Mouse (Mus musculus): ENCODE results near the gene Lrrc43. TPM values are rescaled to one million over a fixed set of nuclear protein-coding genes. Genes with fewer than 3 reads are reported as not detected.

Lrrc43 gene
- polyA plus RNA-seq, 1 experiment, result not detected

DNA sequence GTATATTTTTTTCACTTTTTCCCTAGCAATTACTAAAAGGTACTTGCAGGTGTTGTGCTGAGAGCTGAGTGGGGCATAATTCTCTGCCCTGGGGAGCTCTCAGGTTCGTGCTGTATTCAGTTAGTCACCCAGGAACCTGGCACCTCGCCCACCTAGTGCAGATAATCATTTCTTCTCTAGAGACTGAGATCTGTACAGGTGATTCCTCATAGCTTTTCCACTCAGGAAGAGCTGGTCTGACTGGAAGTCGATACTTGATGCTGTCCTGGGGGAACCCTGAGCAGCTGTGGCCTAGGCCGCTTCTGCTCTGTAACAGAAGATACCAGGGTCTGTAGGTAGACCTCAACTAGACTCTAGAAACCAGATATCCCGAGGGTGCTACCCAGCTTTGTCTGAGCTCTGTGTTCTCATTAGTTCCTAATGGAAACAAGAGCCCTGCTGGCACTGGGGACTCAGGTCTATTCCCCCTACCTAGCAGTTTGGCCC is 44.2 kb upstream of the Lrrc43 start:
- no peaks in the 10 kb centered on the region for H3K4me1 ChIP-seq (ENCODE audit: control insufficient read depth, insufficient read depth, low read length)
- no peak overlapping the region for H3K4me3 ChIP-seq (ENCODE audit: low read depth, low read length)
- TF ChIP-seq CTCF (IDR thresholded peaks at IDR 0.05; ENCODE audit: low read depth, low read length) (no peak), POLR2A (IDR thresholded peaks at IDR 0.05; ENCODE audit: insufficient read depth, low read length) (no peak), EP300 (IDR thresholded peaks at IDR 0.05; ENCODE audit: insufficient read depth, low read depth, low read length) (no peak)
- H3K36me3 ChIP-seq (ENCODE audit: control insufficient read depth, insufficient read depth, low read length, poor library complexity, severe bottlenecking), result no peaks in the 10 kb centered on the region
- no peaks in the 10 kb centered on the region for H3K27me3 ChIP-seq (ENCODE audit: control insufficient read depth, insufficient read depth, low read length, poor library complexity, severe bottlenecking)
- H3K9ac ChIP-seq (ENCODE audit: low read depth, poor library complexity, severe bottlenecking), result no peak overlapping the region
- no peak overlapping the region for H3K27ac ChIP-seq (ENCODE audit: insufficient read depth, low read length)
- no peaks in the 10 kb centered on the region for H3K9me3 ChIP-seq (replicated peaks; ENCODE audit: control insufficient read depth, insufficient read depth, low read length, poor library complexity, severe bottlenecking)

DNA sequence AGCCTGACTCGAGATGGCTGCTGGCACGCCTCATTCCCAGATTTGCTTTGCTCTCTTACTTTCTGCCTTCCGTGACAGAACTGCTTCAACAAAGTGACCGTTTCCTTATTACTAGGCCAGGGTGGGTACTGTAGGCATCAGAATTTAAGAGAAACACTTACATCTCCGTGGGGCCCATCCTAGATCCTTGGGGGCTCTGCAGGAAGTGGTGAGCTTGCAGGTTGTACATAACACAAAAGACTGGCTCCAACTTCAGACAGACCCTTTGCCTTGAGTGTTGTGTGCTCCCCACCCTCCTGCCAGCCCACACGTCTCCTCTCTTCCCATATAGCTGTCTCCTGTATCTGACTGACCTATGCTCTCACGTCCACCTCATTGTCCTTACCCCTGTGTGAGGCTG is 37.2 kb upstream of the Lrrc43 start:
- TF ChIP-seq EP300 (IDR thresholded peaks at IDR 0.05; ENCODE audit: insufficient read depth, low read depth, low read length), result no peak
- no peak for TF ChIP-seq POLR2A (IDR thresholded peaks at IDR 0.05; ENCODE audit: insufficient read depth, low read length)
- no peak for TF ChIP-seq CTCF (IDR thresholded peaks at IDR 0.05; ENCODE audit: low read depth, low read length)
- H3K9ac ChIP-seq (ENCODE audit: low read depth, poor library complexity, severe bottlenecking), result no peak overlapping the region
- H3K9me3 ChIP-seq (replicated peaks; ENCODE audit: control insufficient read depth, insufficient read depth, low read length, poor library complexity, severe bottlenecking), result no peaks in the 10 kb centered on the region
- H3K4me3 ChIP-seq (ENCODE audit: low read depth, low read length), result no peak overlapping the region
- no peaks in the 10 kb centered on the region for H3K27me3 ChIP-seq (ENCODE audit: control insufficient read depth, insufficient read depth, low read length, poor library complexity, severe bottlenecking)
- H3K36me3 ChIP-seq (ENCODE audit: control insufficient read depth, insufficient read depth, low read length, poor library complexity, severe bottlenecking), result no peaks in the 10 kb centered on the region; the same call in 1 of the 2 replicates
- no peak overlapping the region for H3K27ac ChIP-seq (ENCODE audit: insufficient read depth, low read length)
- H3K4me1 ChIP-seq (ENCODE audit: control insufficient read depth, insufficient read depth, low read length), result no peaks in the 10 kb centered on the region

DNA sequence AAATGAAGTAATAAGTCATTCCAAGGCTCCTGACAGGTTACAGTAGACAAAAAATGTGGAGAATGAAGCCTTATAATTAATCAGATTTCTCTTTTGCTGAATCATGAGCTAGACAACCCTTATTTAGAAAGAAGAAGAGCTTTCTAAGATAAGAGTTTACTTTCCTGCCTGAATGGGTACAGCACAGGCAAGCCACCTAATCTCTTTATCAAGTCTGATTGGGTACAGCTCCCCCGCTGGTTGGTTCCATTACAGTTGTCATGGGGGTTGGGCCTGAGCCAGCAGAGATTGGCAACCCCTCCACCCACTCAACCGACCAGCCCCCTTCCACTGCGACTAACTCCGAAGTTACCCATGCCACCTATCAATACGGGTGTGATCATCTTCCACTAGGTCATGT is 27.7 kb upstream of the Lrrc43 start:
- TF ChIP-seq CTCF (IDR thresholded peaks at IDR 0.05; ENCODE audit: low read depth, low read length) (no peak), POLR2A (IDR thresholded peaks at IDR 0.05; ENCODE audit: insufficient read depth, low read length) (no peak), EP300 (IDR thresholded peaks at IDR 0.05; ENCODE audit: insufficient read depth, low read depth, low read length) (no peak)
- no peaks in the 10 kb centered on the region for H3K4me1 ChIP-seq (ENCODE audit: control insufficient read depth, insufficient read depth, low read length)
- H3K9ac ChIP-seq (ENCODE audit: low read depth, poor library complexity, severe bottlenecking), result no peak overlapping the region
- H3K4me3 ChIP-seq (ENCODE audit: low read depth, low read length), result no peak overlapping the region
- H3K27ac ChIP-seq (ENCODE audit: insufficient read depth, low read length), result no peak overlapping the region
- no peaks in the 10 kb centered on the region for H3K36me3 ChIP-seq (ENCODE audit: control insufficient read depth, insufficient read depth, low read length, poor library complexity, severe bottlenecking)
- H3K27me3 ChIP-seq (ENCODE audit: control insufficient read depth, insufficient read depth, low read length, poor library complexity, severe bottlenecking), result no peaks in the 10 kb centered on the region
- no peaks in the 10 kb centered on the region for H3K9me3 ChIP-seq (replicated peaks; ENCODE audit: control insufficient read depth, insufficient read depth, low read length, poor library complexity, severe bottlenecking)

DNA sequence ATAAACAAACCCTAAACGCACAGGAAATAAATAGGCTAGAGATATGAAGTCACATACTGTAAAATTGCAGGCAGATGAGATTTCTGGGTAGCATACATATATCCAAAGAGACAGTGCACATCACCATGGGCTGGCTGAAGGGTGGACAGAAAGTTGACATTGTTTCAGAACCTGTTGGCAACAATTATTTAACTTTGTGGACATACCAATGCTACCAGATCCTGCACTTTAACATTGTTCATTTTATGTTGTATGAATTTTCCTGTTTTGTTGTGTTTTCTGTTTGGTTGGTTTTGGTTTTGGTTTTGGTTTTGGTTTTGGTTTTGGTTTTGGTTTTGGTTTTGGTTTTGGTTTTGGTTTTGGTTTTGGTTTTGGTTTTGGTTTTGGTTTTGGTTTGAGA is 24.5 kb upstream of the Lrrc43 start:
- no peak overlapping the region for H3K9ac ChIP-seq (ENCODE audit: low read depth, poor library complexity, severe bottlenecking)
- H3K4me3 ChIP-seq (ENCODE audit: low read depth, low read length), result no peak overlapping the region
- TF ChIP-seq POLR2A (IDR thresholded peaks at IDR 0.05; ENCODE audit: insufficient read depth, low read length) (no peak), EP300 (IDR thresholded peaks at IDR 0.05; ENCODE audit: insufficient read depth, low read depth, low read length) (no peak), CTCF (IDR thresholded peaks at IDR 0.05; ENCODE audit: low read depth, low read length) (no peak)
- no peaks in the 10 kb centered on the region; the same call in 1 of the 2 replicates for H3K27me3 ChIP-seq (ENCODE audit: control insufficient read depth, insufficient read depth, low read length, poor library complexity, severe bottlenecking)
- H3K9me3 ChIP-seq (replicated peaks; ENCODE audit: control insufficient read depth, insufficient read depth, low read length, poor library complexity, severe bottlenecking), result no peaks in the 10 kb centered on the region
- no peaks in the 10 kb centered on the region for H3K36me3 ChIP-seq (ENCODE audit: control insufficient read depth, insufficient read depth, low read length, poor library complexity, severe bottlenecking)
- H3K4me1 ChIP-seq (ENCODE audit: control insufficient read depth, insufficient read depth, low read length), result no peaks in the 10 kb centered on the region
- H3K27ac ChIP-seq (ENCODE audit: insufficient read depth, low read length), result no peak overlapping the region

DNA sequence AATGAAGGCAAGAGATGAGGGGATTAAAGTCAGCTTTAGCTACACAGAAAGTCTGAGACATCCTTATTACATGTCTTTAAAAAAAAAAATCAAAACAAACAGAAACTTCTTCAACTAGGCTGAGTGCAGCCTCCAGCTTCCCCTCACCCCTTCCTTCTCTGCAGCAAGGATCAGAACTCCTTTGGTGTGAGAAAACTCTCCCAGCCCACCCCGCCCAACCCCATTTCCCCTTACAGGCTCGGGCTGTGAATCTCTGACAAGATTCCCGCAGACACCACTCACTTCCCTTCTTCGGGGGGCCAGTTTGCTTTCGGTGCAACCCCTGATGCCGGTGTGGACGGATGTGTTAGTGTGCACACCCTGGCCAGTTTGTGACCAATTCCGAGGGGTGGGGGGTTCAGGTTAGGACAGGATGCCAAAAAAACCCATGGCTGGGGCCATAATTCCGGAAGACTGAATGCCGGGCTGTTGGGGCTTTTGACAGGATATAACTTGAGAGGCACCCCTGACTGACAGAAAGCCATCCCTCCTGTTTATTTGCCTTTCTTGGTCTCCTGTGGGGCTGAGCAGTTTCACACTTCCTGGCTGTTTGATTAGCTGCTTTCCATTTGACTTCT is 18.2 kb upstream of the Lrrc43 start:
- Histone ChIP-seq H3K4me1 (ENCODE audit: control insufficient read depth, insufficient read depth, low read length) (no peaks in the 10 kb centered on the region), H3K27me3 (ENCODE audit: control insufficient read depth, insufficient read depth, low read length, poor library complexity, severe bottlenecking) (no peaks in the 10 kb centered on the region; the same call in 1 of the 2 replicates), H3K9ac (ENCODE audit: low read depth, poor library complexity, severe bottlenecking) (no peak overlapping the region), H3K36me3 (ENCODE audit: control insufficient read depth, insufficient read depth, low read length, poor library complexity, severe bottlenecking) (no peaks in the 10 kb centered on the region), H3K4me3 (ENCODE audit: low read depth, low read length) (no peak overlapping the region), H3K27ac (ENCODE audit: insufficient read depth, low read length) (no peak overlapping the region), H3K9me3 (replicated peaks; ENCODE audit: control insufficient read depth, insufficient read depth, low read length, poor library complexity, severe bottlenecking) (no peaks in the 10 kb centered on the region)
- no peak for TF ChIP-seq CTCF (IDR thresholded peaks at IDR 0.05; ENCODE audit: low read depth, low read length)
- TF ChIP-seq POLR2A (IDR thresholded peaks at IDR 0.05; ENCODE audit: insufficient read depth, low read length), result no peak
- no peak for TF ChIP-seq EP300 (IDR thresholded peaks at IDR 0.05; ENCODE audit: insufficient read depth, low read depth, low read length)

DNA sequence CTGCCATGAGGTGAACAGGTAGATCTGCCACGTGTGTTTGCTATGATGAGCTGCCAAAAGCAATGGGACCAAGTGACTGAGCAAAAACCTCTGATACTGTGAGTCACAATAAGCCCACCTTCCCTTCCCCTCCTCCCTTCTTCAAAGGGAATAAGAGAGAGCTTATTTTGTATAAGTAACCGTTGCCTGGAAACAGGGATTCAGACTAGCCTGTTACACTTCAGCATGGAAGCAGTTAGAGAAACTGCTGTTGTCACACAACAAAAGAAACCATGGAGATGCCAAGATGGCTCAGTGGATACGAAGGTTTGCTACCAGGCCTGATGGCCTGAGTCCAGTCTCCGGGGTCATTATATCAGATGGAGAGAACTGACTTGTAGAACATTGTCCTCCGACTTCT is 15.3 kb upstream of the Lrrc43 start:
- Histone ChIP-seq H3K9ac (ENCODE audit: low read depth, poor library complexity, severe bottlenecking) (no peak overlapping the region), H3K36me3 (ENCODE audit: control insufficient read depth, insufficient read depth, low read length, poor library complexity, severe bottlenecking) (no peaks in the 10 kb centered on the region), H3K27me3 (ENCODE audit: control insufficient read depth, insufficient read depth, low read length, poor library complexity, severe bottlenecking) (no peaks in the 10 kb centered on the region; the same call in 1 of the 2 replicates), H3K27ac (ENCODE audit: insufficient read depth, low read length) (no peak overlapping the region), H3K4me1 (ENCODE audit: control insufficient read depth, insufficient read depth, low read length) (no peaks in the 10 kb centered on the region), H3K9me3 (replicated peaks; ENCODE audit: control insufficient read depth, insufficient read depth, low read length, poor library complexity, severe bottlenecking) (no peaks in the 10 kb centered on the region), H3K4me3 (ENCODE audit: low read depth, low read length) (no peak overlapping the region)
- TF ChIP-seq EP300 (IDR thresholded peaks at IDR 0.05; ENCODE audit: insufficient read depth, low read depth, low read length) (no peak), CTCF (IDR thresholded peaks at IDR 0.05; ENCODE audit: low read depth, low read length) (no peak), POLR2A (IDR thresholded peaks at IDR 0.05; ENCODE audit: insufficient read depth, low read length) (no peak)
